Mouse (Mus musculus): ENCODE measurements around the gene Zfp963.
A peak's percentile ranks its signal among the peaks of the same experiment; 100 is the strongest.
"Not testable (repeated sequence)": the region's sequence is repeated elsewhere in the genome, so short reads cannot be mapped to it uniquely, and the experiment has no call there.

The Zfp963 gene

DNA sequence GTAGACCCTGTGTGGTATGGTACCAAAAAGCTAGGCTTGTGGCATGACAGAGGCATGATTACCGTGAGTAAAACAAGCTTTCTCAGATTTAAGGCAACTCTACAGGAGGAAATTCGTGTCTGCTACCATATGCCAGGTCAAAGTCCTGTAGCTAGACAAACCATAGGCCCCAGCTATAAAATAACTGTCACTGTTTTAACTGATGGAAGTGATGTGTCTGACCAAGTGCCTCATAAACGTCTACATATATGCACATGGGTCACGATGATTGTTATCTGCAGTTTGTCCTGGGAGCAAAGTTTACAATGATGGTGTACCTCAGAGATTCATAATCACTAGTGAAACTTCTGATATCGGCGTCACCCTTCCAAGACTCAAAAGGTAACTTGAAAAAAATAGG, 9.0 kb downstream of the Zfp963 start:
- DNase-seq (ENCODE audit: low read depth), result no peak

DNA sequence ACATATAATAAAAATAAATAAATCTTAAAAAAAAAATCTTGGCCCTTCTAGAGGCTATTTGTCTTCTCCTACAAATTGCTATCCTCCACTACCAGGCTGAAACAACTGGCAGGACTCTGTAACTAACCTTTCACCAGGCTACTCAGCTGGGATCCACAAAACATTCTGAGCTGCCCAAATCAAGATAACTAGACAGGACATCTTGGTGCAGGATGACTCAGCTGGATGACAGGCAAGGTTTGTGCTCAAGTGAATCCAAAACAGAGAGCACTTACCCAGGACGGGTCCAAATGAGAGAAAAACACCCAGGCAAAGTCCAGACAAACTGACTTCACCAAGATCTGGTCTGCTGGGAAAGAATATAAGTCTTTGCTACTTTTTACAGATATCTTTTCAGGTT, 14.3 kb downstream of the Zfp963 start:
- no peak for DNase-seq (ENCODE audit: low read depth)

DNA sequence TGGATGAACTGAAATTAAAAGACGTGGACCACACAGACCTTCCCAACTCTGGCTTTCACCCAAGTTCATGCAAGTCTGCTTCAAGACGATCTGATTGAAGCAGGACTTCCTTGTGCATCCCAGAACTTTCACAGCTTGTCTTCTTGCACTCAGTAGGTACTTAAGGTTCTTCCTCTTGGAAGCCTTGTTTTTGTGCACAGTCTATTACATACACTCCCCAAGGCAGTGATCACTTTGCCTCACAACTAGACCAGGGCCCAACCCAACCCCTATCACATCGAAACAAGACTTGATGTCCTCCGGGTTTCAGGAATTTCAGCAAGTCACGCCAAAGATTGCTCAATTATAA, 32.6 kb downstream of the Zfp963 start:
- DNase-seq (ENCODE audit: low read depth), result no peak

DNA sequence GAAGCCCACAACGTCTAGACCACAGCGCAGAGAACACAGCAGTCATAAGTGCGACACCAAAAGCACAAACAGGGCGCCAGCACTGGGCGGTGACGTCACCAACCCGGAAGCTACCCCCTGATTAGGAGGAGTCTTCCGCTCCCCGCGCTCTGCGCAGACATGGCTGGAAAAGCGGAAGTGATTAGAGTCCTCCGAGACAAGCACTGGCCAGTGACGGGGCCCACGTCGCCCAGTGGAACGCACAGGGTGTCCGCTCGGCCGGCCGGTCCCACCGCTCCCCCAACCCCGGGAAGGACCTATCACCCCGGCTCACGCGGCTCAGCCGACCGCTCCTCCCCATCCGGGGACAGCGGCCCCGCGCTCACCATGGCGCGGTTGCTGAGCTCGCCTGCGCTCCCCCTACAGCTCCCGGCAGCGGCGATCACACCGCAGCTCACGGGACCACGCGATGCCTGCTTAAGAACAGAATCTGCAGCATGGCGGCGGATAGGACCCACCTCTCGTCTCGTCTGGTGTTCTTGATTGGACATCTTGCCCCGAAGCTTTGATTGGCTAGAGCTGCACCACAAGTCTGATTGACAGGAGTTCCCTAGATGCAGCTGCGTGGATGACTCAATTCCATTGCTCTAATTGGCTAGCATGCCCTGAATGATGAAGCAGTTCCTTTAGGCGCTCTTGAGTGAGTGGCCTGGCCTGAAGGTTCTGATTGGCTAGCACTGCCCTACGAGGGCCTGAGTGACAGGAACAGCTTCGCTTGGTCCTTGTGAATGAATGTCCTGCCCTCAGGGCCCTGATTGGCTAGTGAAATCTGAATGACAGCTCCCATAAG, 33.2 kb downstream of the Zfp963 start:
- DNase-seq (ENCODE audit: low read depth), result peak; percentile 98

DNA sequence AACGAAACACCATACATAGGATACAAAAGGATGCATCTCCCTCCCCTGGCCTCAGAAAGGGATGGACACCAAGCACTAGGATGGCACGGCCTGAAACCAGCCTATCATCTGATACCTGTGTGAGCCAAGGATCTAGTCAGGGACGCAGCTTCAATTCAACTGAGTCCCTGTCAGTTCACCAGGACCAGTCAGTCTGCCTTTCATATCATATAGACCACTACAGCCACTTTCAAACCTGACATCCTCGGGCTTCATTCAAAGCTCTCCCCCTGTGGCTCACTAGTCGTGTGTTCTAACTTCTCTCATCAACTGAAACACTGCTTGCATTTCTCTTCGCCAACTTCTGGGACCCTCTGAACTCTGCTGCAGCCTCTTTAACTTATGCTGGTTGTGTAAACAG, 34.4 kb downstream of the Zfp963 start:
- DNase-seq (ENCODE audit: low read depth), result peak; percentile 35

DNA sequence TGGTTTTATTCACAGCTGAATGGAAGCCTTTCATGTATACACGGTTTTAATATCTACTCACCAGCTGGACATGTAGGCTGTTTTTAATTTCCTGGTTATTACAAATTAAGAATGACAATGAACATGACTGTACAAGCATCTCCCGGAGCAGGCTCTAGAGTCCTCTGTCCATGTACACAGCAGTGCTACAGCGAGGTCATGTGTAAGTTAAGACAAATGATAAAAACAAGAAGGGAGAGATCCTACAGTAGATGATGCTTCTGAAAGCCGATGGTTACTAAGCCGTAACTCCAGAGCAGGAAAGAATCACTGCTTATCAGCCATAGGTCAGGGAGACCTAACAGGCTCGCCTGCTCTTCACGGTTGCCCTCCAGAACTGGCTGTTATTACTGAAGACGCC, 36.3 kb downstream of the Zfp963 start:
- DNase-seq (ENCODE audit: low read depth), result no peak

DNA sequence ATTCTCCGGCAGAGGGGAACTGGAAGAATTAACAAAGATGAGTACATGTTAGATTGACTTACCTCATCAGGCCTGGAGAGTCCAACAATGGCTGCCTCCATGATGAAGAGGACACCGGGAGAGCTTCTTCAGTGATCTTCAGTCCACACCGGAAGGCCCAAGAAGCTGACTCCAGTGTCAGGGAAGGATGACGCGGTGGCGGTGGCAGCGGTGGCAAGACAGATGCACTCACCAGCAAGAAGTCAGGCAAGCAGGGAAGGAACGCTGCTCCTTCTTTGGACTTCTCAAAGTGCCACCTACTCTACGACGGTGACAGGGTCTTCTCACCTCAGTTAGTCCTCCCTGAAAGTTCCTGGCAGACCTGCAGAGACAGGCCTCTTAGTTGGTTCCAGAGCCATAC, 39.1 kb downstream of the Zfp963 start, which contains the start of gene Zfp869:
Gene Zfp869 (minus strand): TSS at position 101 of the 400 bp plus-strand sequence.
- DNase-seq (ENCODE audit: low read depth), result not testable (repeated sequence)

DNA sequence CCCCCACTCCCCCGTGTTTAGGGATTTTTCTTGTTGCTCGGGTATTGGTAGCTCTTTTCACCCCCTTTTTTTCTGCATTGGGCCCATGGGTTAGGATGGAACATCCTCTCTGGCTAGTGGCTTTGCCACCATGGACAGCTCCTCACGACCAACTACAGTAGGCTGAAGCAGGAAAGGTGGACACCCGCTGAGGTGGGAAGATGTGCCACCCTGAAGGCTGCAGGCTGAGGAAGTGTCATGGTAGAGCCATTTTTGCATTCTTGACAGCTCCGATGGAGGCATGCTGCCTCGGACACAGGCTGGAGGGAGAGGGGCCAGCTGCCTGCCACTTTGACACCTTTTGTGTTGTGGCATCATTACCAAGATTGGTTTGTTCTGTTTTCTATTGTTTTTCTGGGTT, 48.0 kb downstream of the Zfp963 start:
- DNase-seq (ENCODE audit: low read depth), result no peak

All from naive thymus-derived CD4-positive, alpha-beta T cell, adult 2 months (primary cell).